Mouse (Mus musculus) A20 (cell line): ENCODE data around the gene Gm21488.
"Not testable (repeated sequence)": the region's sequence is repeated elsewhere in the genome, so short reads cannot be mapped to it uniquely, and the experiment has no call there.

Experiments used
- DNase-seq: peaks from one replicate; pipeline ENCODE4 v3.0.0-alpha.2; 2011; ENCODE audit warnings: low read depth, low spot score

The Gm21488 gene

DNA sequence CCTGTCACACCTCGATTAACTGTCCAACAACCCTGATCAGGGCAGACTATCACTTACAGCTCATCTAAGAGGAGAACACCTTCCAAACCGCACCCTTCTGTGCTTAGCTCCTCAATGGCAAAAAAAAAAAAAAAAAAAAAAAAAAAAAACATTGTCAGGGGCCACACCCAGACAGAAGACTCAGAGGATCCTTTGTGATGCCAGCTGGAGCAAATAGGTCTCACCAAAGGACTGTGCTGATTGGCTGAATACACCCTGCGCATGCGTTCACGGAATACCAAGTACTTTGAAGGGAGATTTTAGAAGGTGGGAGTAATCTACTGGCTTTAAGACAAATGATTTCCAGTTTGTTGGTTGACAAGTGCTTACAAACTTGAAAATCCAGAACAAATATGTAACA lies at the start of gene Gm21488:
Gene Gm21488, minus strand, starts transcription at position 101 of the 400 bp plus-strand sequence.
- not testable (repeated sequence) for DNase-seq
